Mouse (Mus musculus) hindbrain, embryonic 13.5 days (tissue): ENCODE results near the gene Agpat2. TPM values are rescaled to one million over a fixed set of nuclear protein-coding genes. Genes with fewer than 3 reads are reported as not detected.

ENCODE experiments used
- ATAC-seq: fragments of 200-750 bp; cut with Nextera tagmentation; 2 replicates; pipeline ENCODE4 v1.8.0; 2017; ENCODE audit warnings: moderate TSS enrichment; ENCODE audit not compliant: low FRiP score
- H3K27ac ChIP-seq: fragments of 300-500 bp; sonication (generic); 2 replicates; pipeline ENCODE4 v1.5.1; 2015; ENCODE audit warnings: inconsistent platforms, mild to moderate bottlenecking, moderate library complexity
- H3K27me3 ChIP-seq: fragments of 300-500 bp; sonication (generic); 2 replicates; pipeline ENCODE4 v1.6.1; 2015; ENCODE audit warnings: mild to moderate bottlenecking, inconsistent platforms
- H3K36me3 ChIP-seq: fragments of 300-500 bp; sonication (generic); 2 replicates; pipeline ENCODE4 v1.6.1; 2015; ENCODE audit warnings: mild to moderate bottlenecking, inconsistent platforms
- H3K4me1 ChIP-seq: fragments of 300-500 bp; sonication (generic); replicated peaks from 2 replicates; pipeline ENCODE4 v1.6.1; 2015; ENCODE audit warnings: inconsistent platforms
- H3K4me2 ChIP-seq: fragments of 300-500 bp; sonication (generic); 2 replicates; pipeline ENCODE4 v1.6.1; 2015; ENCODE audit warnings: inconsistent platforms, mild to moderate bottlenecking, moderate library complexity
- H3K4me3 ChIP-seq: fragments of 300-500 bp; sonication (generic); 2 replicates; pipeline ENCODE4 v1.5.1; 2015; ENCODE audit warnings: mild to moderate bottlenecking, inconsistent platforms
- H3K9ac ChIP-seq: fragments of 300-500 bp; sonication (generic); 2 replicates; pipeline ENCODE4 v1.6.1; 2015; ENCODE audit warnings: mild to moderate bottlenecking, inconsistent platforms
- H3K9me3 ChIP-seq: fragments of 300-500 bp; sonication (generic); 2 replicates; pipeline ENCODE4 v1.6.1; 2016; ENCODE audit warnings: inconsistent platforms
- WGBS: fragments of 180-500 bp; shearing (Covaris S2); methylation state at CpG from one replicate; pipeline ENCODE4 v1.1.7; 2015; 5-methylcytosine and 5-hydroxymethylcytosine counted together
- polyA plus RNA-seq: library from polyadenylated mRNA; unstranded; fragments of >200 nt; fragmentation: Nextera tagmentation; extraction: Ambion mirVana; gene quantifications from 2 replicates; pipeline ENCODE4 v1.2.1, GENCODE M21; 2015

Gene Agpat2
- polyA plus RNA-seq, 1 experiment from 2014 or later = 6.8 TPM

- Histone ChIP-seq H3K4me1 (no peaks in the 10 kb centered on the region), H3K27ac (no peak overlapping the region), H3K4me2 (no peak overlapping the region), H3K27me3 (no peaks in the 10 kb centered on the region), H3K36me3 (no peaks in the 10 kb centered on the region), H3K4me3 (no peak overlapping the region), H3K9me3 (no peaks in the 10 kb centered on the region), H3K9ac (no peak overlapping the region)
- no peak for ATAC-seq
- WGBS = 65% methylated on average over 7 of the region's 7 CpGs
Observed at GRCm38 (mm10) chr2:26617928-26618327, 13.7 kb upstream of the Agpat2 start.

- WGBS = 74% methylated on average over 6 of the region's 6 CpGs
- H3K4me2 ChIP-seq = no peak overlapping the region
- no peak for ATAC-seq
- no peaks in the 10 kb centered on the region for H3K4me1 ChIP-seq
- no peak overlapping the region for H3K9ac ChIP-seq
- H3K4me3 ChIP-seq = no peak overlapping the region
- H3K36me3 ChIP-seq = no peaks in the 10 kb centered on the region
- no peaks in the 10 kb centered on the region for H3K27me3 ChIP-seq
- no peaks in the 10 kb centered on the region for H3K9me3 ChIP-seq
- no peak overlapping the region for H3K27ac ChIP-seq
Observed at GRCm38 (mm10) chr2:26617331-26617730, 13.1 kb upstream of the Agpat2 start.

- Histone ChIP-seq H3K9me3 (no peaks in the 10 kb centered on the region), H3K4me2 (no peak overlapping the region), H3K9ac (no peak overlapping the region), H3K4me1 (no peaks in the 10 kb centered on the region), H3K27ac (no peak overlapping the region), H3K4me3 (no peak overlapping the region), H3K36me3 (no peaks in the 10 kb centered on the region), H3K27me3 (no peaks in the 10 kb centered on the region)
- no peak for ATAC-seq
- WGBS = 91% methylated on average over 4 of the region's 4 CpGs
Observed at GRCm38 (mm10) chr2:26615459-26616124, 11.4 kb upstream of the Agpat2 start.

GRCm38 (mm10) chr2:26614903-26615302 lies 10.7 kb upstream of the Agpat2 start:
- 81% methylated on average over 5 of the region's 5 CpGs for WGBS
- no peaks in the 10 kb centered on the region for H3K27me3 ChIP-seq
- no peaks in the 10 kb centered on the region for H3K36me3 ChIP-seq
- H3K27ac ChIP-seq = no peak overlapping the region
- no peak for ATAC-seq
- H3K4me2 ChIP-seq = no peak overlapping the region
- H3K9ac ChIP-seq = no peak overlapping the region
- H3K9me3 ChIP-seq = no peaks in the 10 kb centered on the region
- H3K4me1 ChIP-seq = no peaks in the 10 kb centered on the region
- no peak overlapping the region for H3K4me3 ChIP-seq

GRCm38 (mm10) chr2:26611896-26612295 lies 7.7 kb upstream of the Agpat2 start:
- H3K9me3 ChIP-seq = no peaks in the 10 kb centered on the region
- no peak overlapping the region for H3K9ac ChIP-seq
- H3K4me2 ChIP-seq = no peak overlapping the region
- ATAC-seq = no peak
- H3K4me3 ChIP-seq = no peak overlapping the region
- no peak overlapping the region for H3K27ac ChIP-seq
- H3K4me1 ChIP-seq = peaks cover 5% of the 10 kb centered on the region
- 0 out of 2 replicates have a peak, but pooled peaks cover 8% of the 10 kb centered on the region for H3K27me3 ChIP-seq
- no peaks in the 10 kb centered on the region for H3K36me3 ChIP-seq

GRCm38 (mm10) chr2:26611054-26611453 lies 6.8 kb upstream of the Agpat2 start:
- Histone ChIP-seq H3K36me3 (no peaks in the 10 kb centered on the region), H3K4me2 (no peak overlapping the region), H3K4me1 (peaks cover 12% of the 10 kb centered on the region), H3K27me3 (peaks cover 15% of the 10 kb centered on the region; the same call in 1 of the 2 replicates), H3K9me3 (no peaks in the 10 kb centered on the region), H3K4me3 (no peak overlapping the region), H3K9ac (no peak overlapping the region), H3K27ac (no peak overlapping the region)
- no peak for ATAC-seq

GRCm38 (mm10) chr2:26610526-26610925 lies 6.3 kb upstream of the Agpat2 start:
- peaks cover 19% of the 10 kb centered on the region; the same call in 1 of the 2 replicates for H3K27me3 ChIP-seq
- H3K4me2 ChIP-seq = no peak overlapping the region
- H3K36me3 ChIP-seq = no peaks in the 10 kb centered on the region
- no peak overlapping the region for H3K27ac ChIP-seq
- no peak overlapping the region for H3K4me3 ChIP-seq
- no peak overlapping the region for H3K9ac ChIP-seq
- 74% methylated on average over 3 of the region's 3 CpGs for WGBS
- H3K4me1 ChIP-seq = peaks cover 12% of the 10 kb centered on the region
- ATAC-seq = no peak
- no peaks in the 10 kb centered on the region for H3K9me3 ChIP-seq

- no peak overlapping the region for H3K9ac ChIP-seq
- H3K4me3 ChIP-seq = no peak overlapping the region
- H3K4me2 ChIP-seq = no peak overlapping the region
- peaks cover 29% of the 10 kb centered on the region for H3K27me3 ChIP-seq
- no peaks in the 10 kb centered on the region for H3K36me3 ChIP-seq
- peaks cover 16% of the 10 kb centered on the region for H3K4me1 ChIP-seq
- no peak overlapping the region for H3K27ac ChIP-seq
- no peaks in the 10 kb centered on the region for H3K9me3 ChIP-seq
- ATAC-seq = no peak
Observed at GRCm38 (mm10) chr2:26609261-26609661, 5.0 kb upstream of the Agpat2 start.

GRCm38 (mm10) chr2:26608781-26609180 lies 4.6 kb upstream of the Agpat2 start:
- Histone ChIP-seq H3K4me1 (peaks cover 20% of the 10 kb centered on the region), H3K4me3 (no peak overlapping the region), H3K9me3 (no peaks in the 10 kb centered on the region), H3K4me2 (no peak overlapping the region), H3K27me3 (peaks cover 34% of the 10 kb centered on the region), H3K9ac (no peak overlapping the region), H3K36me3 (no peaks in the 10 kb centered on the region), H3K27ac (no peak overlapping the region)
- ATAC-seq = no peak

- peak overlapping the region; percentile 49; the same call in 1 of the 2 replicates for H3K9ac ChIP-seq
- H3K9me3 ChIP-seq = no peaks in the 10 kb centered on the region
- H3K36me3 ChIP-seq = no peaks in the 10 kb centered on the region
- peaks cover 27% of the 10 kb centered on the region for H3K4me1 ChIP-seq
- 54% methylated on average over 6 of the region's 6 CpGs for WGBS
- H3K27me3 ChIP-seq = peaks cover 49% of the 10 kb centered on the region
- H3K27ac ChIP-seq = peak overlapping the region; percentile 35; the same call in 1 of the 2 replicates
- no peak overlapping the region for H3K4me2 ChIP-seq
- H3K4me3 ChIP-seq = no peak overlapping the region
- no peak for ATAC-seq
Observed at GRCm38 (mm10) chr2:26607056-26607910, 3.1 kb upstream of the Agpat2 start.

- Histone ChIP-seq H3K36me3 (no peaks in the 10 kb centered on the region), H3K4me2 (no peak overlapping the region), H3K27ac (no peak overlapping the region), H3K9ac (no peak overlapping the region), H3K27me3 (peaks cover 56% of the 10 kb centered on the region), H3K4me3 (no peak overlapping the region), H3K4me1 (peaks cover 27% of the 10 kb centered on the region), H3K9me3 (no peaks in the 10 kb centered on the region)
- ATAC-seq = no peak
- 71% methylated on average over 3 of the region's 3 CpGs for WGBS
Observed at GRCm38 (mm10) chr2:26606579-26606978, 2.4 kb upstream of the Agpat2 start.

- WGBS = 88% methylated on average over 8 of the region's 8 CpGs
- no peaks in the 10 kb centered on the region for H3K9me3 ChIP-seq
- no peak overlapping the region for H3K27ac ChIP-seq
- H3K4me1 ChIP-seq = peaks cover 27% of the 10 kb centered on the region
- H3K4me3 ChIP-seq = no peak overlapping the region
- H3K36me3 ChIP-seq = no peaks in the 10 kb centered on the region
- no peak overlapping the region for H3K9ac ChIP-seq
- peaks cover 59% of the 10 kb centered on the region for H3K27me3 ChIP-seq
- ATAC-seq = no peak
- H3K4me2 ChIP-seq = no peak overlapping the region
Observed at GRCm38 (mm10) chr2:26605331-26605730, 1.1 kb upstream of the Agpat2 start.

GRCm38 (mm10) chr2:26603159-26603558 lies 1.1 kb downstream of the Agpat2 start:
- 23% methylated on average over 6 of the region's 6 CpGs for WGBS
- Histone ChIP-seq H3K27ac (no peak overlapping the region), H3K27me3 (peaks cover 59% of the 10 kb centered on the region), H3K9me3 (no peaks in the 10 kb centered on the region), H3K4me2 (peak overlapping the region; percentile 73), H3K9ac (peak overlapping the region; percentile 71; the same call in 1 of the 2 replicates), H3K36me3 (no peaks in the 10 kb centered on the region), H3K4me3 (peak overlapping the region; percentile 54), H3K4me1 (peaks cover 27% of the 10 kb centered on the region)
- ATAC-seq = no peak
